ENCODE assay signal across 12 mouse cellular contexts in genomic region chr5:118113617-118114016, GRCm38 (mm10). TPM values are rescaled to one million over a fixed set of nuclear protein-coding genes. Genes with fewer than 3 reads are reported as not detected.
DNase-seq lines count a peak whose midpoint lies in the region; ATAC-seq lines count a peak whose summit lies in the region.
"Had no signal": no experiment of that assay in that cellular context is flagged by ENCODE, and none has a peak within 500 bp of the region (broad histone marks: within the 10 kb centered on the region; RNA-seq: fewer than 3 reads in every experiment).

No protein-coding gene starts in this region.

- H3K4me1 ChIP-seq in hindbrain, embryonic 16.5 days (ENCODE audit: control insufficient read depth, insufficient read depth, low read depth, low read length) = peaks cover 24% of the 10 kb centered on the region
- no peaks in the 10 kb centered on the region for H3K4me1 ChIP-seq in hindbrain, embryonic 11.5 days (replicated peaks; ENCODE audit: control insufficient read depth, insufficient read depth, low read length)
- H3K4me1 ChIP-seq in heart, embryonic 10.5 days = peaks cover 37% of the 10 kb centered on the region
- H3K4me1 ChIP-seq: limb, embryonic 12.5 days had no signal

- H3K9ac ChIP-seq in hindbrain, embryonic 16.5 days (ENCODE audit: low read depth, low read length) = no peak overlapping the region
- no peak overlapping the region for H3K9ac ChIP-seq in hindbrain, embryonic 11.5 days (ENCODE audit: low read depth, low read length)
- H3K9ac ChIP-seq: limb, embryonic 12.5 days had no signal

- 0 out of 2 replicates have a peak, but pooled peaks have one; percentile 14 for ATAC-seq in hindbrain, embryonic 16.5 days
- ATAC-seq in hindbrain, embryonic 11.5 days (ENCODE audit: low FRiP score) = no peak

- H3K4me3 ChIP-seq in hindbrain, embryonic 16.5 days (ENCODE audit: low read length) = no peak overlapping the region
- H3K4me3 ChIP-seq in hindbrain, embryonic 11.5 days (ENCODE audit: low read depth, low read length) = no peak overlapping the region
- no peak overlapping the region for H3K4me3 ChIP-seq in heart, embryonic 10.5 days
- H3K4me3 ChIP-seq: limb, embryonic 12.5 days had no signal

- intact Hi-C loops in heart, postnatal 36 days (cut with DNase I) = no loop called here

- no peaks in the 10 kb centered on the region for H3K9me3 ChIP-seq in hindbrain, embryonic 16.5 days (ENCODE audit: control insufficient read depth, low read length)
- no peaks in the 10 kb centered on the region for H3K9me3 ChIP-seq in hindbrain, embryonic 11.5 days (ENCODE audit: control insufficient read depth, low read length)
- H3K9me3 ChIP-seq in heart, embryonic 10.5 days = no peaks in the 10 kb centered on the region
- H3K9me3 ChIP-seq: limb, embryonic 12.5 days had no signal

- H3K4me2 ChIP-seq in hindbrain, embryonic 16.5 days (ENCODE audit: low read length) = no peak overlapping the region
- H3K4me2 ChIP-seq in hindbrain, embryonic 11.5 days (replicated peaks; ENCODE audit: low read depth, low read length) = no peak overlapping the region
- H3K4me2 ChIP-seq: limb, embryonic 12.5 days had no signal

- H3K27ac ChIP-seq in hindbrain, embryonic 16.5 days (ENCODE audit: low read depth, low read length) = no peak overlapping the region
- no peak overlapping the region for H3K27ac ChIP-seq in hindbrain, embryonic 11.5 days (ENCODE audit: low read depth, low read length)
- no peak overlapping the region for H3K27ac ChIP-seq in heart, embryonic 10.5 days
- H3K27ac ChIP-seq: limb, embryonic 12.5 days; macrophage had no signal

- peaks cover 9% of the 10 kb centered on the region; the same call in 1 of the 2 replicates for H3K36me3 ChIP-seq in hindbrain, embryonic 16.5 days (ENCODE audit: control insufficient read depth, insufficient read depth, low read length)
- no peaks in the 10 kb centered on the region for H3K36me3 ChIP-seq in hindbrain, embryonic 11.5 days (ENCODE audit: control insufficient read depth, insufficient read depth, low read length)
- peaks cover 72% of the 10 kb centered on the region for H3K36me3 ChIP-seq in heart, embryonic 10.5 days

- DNase-seq in hindbrain, embryonic 11.5 days (ENCODE audit: low spot score) = no peak
- peak; percentile 48 to 65 for DNase-seq in cerebellum, postnatal 25 days
- peak; percentile 46 for DNase-seq in layer of hippocampus, adult 9-10 months (ENCODE audit: low spot score)
- DNase-seq in right cerebral cortex, adult 2 months (ENCODE audit: low spot score in 2 of 2) = peak; percentile 83 to 88
- no peak for DNase-seq in heart, embryonic 10.5 days (ENCODE audit: low spot score)
- no peak for DNase-seq in lung, adult 18-20 months
- DNase-seq in heart, postnatal 36 days = no peak
- DNase-seq: heart, postnatal 4 days had no signal

- 54% methylated on average over 13 of the region's 13 CpGs for WGBS in hindbrain, embryonic 16.5 days
- WGBS in hindbrain, embryonic 11.5 days = 90% methylated on average over 13 of the region's 13 CpGs
- 90% methylated on average over 12 of the region's 13 CpGs for WGBS in heart, embryonic 10.5 days

- H3K27me3 ChIP-seq in hindbrain, embryonic 16.5 days (replicated peaks; ENCODE audit: control insufficient read depth, insufficient read depth, low read length) = no peaks in the 10 kb centered on the region
- no peaks in the 10 kb centered on the region for H3K27me3 ChIP-seq in hindbrain, embryonic 11.5 days (ENCODE audit: control insufficient read depth, insufficient read depth, low read length)
- H3K27me3 ChIP-seq in heart, embryonic 10.5 days (ENCODE audit: insufficient read depth, poor library complexity, severe bottlenecking) = no peaks in the 10 kb centered on the region
- H3K27me3 ChIP-seq: CH12.LX; limb, embryonic 12.5 days had no signal

RNA-seq across cellular contexts. Expression of gene Fbxw8, which starts 41.6 kb away (rescaled TPM):
- polyA plus RNA-seq in hindbrain, embryonic 16.5 days (2015; fragmentation: Nextera tagmentation; extraction: Ambion mirVana) = 18.7 and 21.6 TPM in 2 replicates
- 20.5 and 21.4 TPM in 2 replicates for polyA plus RNA-seq in hindbrain, embryonic 11.5 days (2014; fragmentation: Nextera tagmentation; extraction: Ambion mirVana)
- polyA plus RNA-seq in heart, embryonic 10.5 days (2016; fragmentation: Nextera tagmentation; extraction: Ambion mirVana) = 29.4 and 31.2 TPM in 2 replicates
- 10 to 100 TPM; 39.0 to 42.7 TPM for total RNA-seq in heart, postnatal 36 days (2021)

RNA-seq across cellular contexts. Expression of gene Hrk, which starts 50.8 kb away (rescaled TPM):
- 3.7 and 4.8 TPM in 2 replicates for polyA plus RNA-seq in hindbrain, embryonic 16.5 days (2015; fragmentation: Nextera tagmentation; extraction: Ambion mirVana)
- 0.68 and 0.90 TPM in 2 replicates for polyA plus RNA-seq in hindbrain, embryonic 11.5 days (2014; fragmentation: Nextera tagmentation; extraction: Ambion mirVana)
- not detected in 2 replicates for polyA plus RNA-seq in heart, embryonic 10.5 days (2016; fragmentation: Nextera tagmentation; extraction: Ambion mirVana)
- under 1 TPM; 0.44 to 0.62 TPM for total RNA-seq in heart, postnatal 36 days (2021)
- total RNA-seq: CH12.LX had no signal
- polyA plus RNA-seq: macrophage had no signal

Comparison
In these comparisons a context has a peak if more than half of its experiments do, and no peak if none do; other contexts are left out.
1. DNase-seq: peak in cerebellum, postnatal 25 days (2 of 2), layer of hippocampus, adult 9-10 months (single experiment) and right cerebral cortex, adult 2 months (2 of 2); none in hindbrain, embryonic 11.5 days (single experiment), heart, embryonic 10.5 days (single experiment), lung, adult 18-20 months (0 of 2) and heart, postnatal 36 days (0 of 2).